Mouse (Mus musculus) B cell, adult 67 days (primary cell): ENCODE results near the gene Ripk4. TPM values are rescaled to one million over a fixed set of nuclear protein-coding genes. Genes with fewer than 3 reads are reported as not detected.

Experiments used
- total RNA-seq, 2 experiments: library from RNA; stranded (reverse); gene quantifications; 4 replicates each; pipeline ENCODE4 v1.2.4; 2023

Gene Ripk4
- under 1 TPM in 1 of 2 experiments, not detected in 1; 0.15 TPM for total RNA-seq

GRCm38 (mm10) chr16:97763061-97763989, at the start of gene Ripk4:
Gene Ripk4 (minus strand): TSS chr16:97763787.

Other genes starting within 250 kb of the Ripk4 start
- gene Fam3b, start 249.0 kb downstream of the Ripk4 start, total RNA-seq = not detected
- not detected for gene Tmprss2, start 152.6 kb downstream of the Ripk4 start, total RNA-seq
- 10 to 100 TPM; 38.3 to 43.2 TPM for gene Prdm15, start 88.1 kb upstream of the Ripk4 start, total RNA-seq
- 10 to 100 TPM; 14.2 to 16.7 TPM for gene C2cd2, start 198.8 kb upstream of the Ripk4 start, total RNA-seq
- gene Zbtb21, start 198.8 kb upstream of the Ripk4 start, total RNA-seq = 10 to 100 TPM; 69.4 to 88.1 TPM
- 10 to 100 TPM; 26.3 to 43.9 TPM for gene B230307C23Rik, start 233.5 kb upstream of the Ripk4 start, total RNA-seq